Mouse (Mus musculus) E14TG2a.4 (cell line): ENCODE measurements around the gene Cbx4.
"Not testable (repeated sequence)": the region's sequence is repeated elsewhere in the genome, so short reads cannot be mapped to it uniquely, and the experiment has no call there.

ENCODE experiments used
- H3K27me3 ChIP-seq: 2 replicates; pipeline ENCODE4 v1.6.1; 2014; ENCODE audit warnings: low read length, control low read depth; ENCODE audit not compliant: insufficient read depth
- H3K36me3 ChIP-seq: 2 replicates; pipeline ENCODE4 v1.6.1; 2014; ENCODE audit warnings: low read length, control low read depth; ENCODE audit not compliant: insufficient read depth
- H3K4me1 ChIP-seq: replicated peaks from 2 replicates; pipeline ENCODE4 v1.6.1; 2014; ENCODE audit warnings: low read depth, low read length, control low read depth
- H3K4me3 ChIP-seq: replicated peaks from 2 replicates; pipeline ENCODE4 v1.5.1; 2014; ENCODE audit warnings: mild to moderate bottlenecking, low read length
- H3K9me3 ChIP-seq: 2 replicates; pipeline ENCODE4 v1.6.1; 2014; ENCODE audit warnings: low read length, control low read depth
- CTCF ChIP-seq: conservative IDR thresholded peaks from 2 replicates; pipeline ENCODE4 v1.5.1; 2014; ENCODE audit warnings: low read length
- NANOG ChIP-seq: IDR thresholded peaks from 2 replicates; pipeline ENCODE4 v1.6.1; 2014; ENCODE audit warnings: borderline replicate concordance, low read length, mixed read lengths
- POU5F1 ChIP-seq: IDR thresholded peaks from 2 replicates; pipeline ENCODE4 v1.6.1; 2014; ENCODE audit warnings: low read length, borderline replicate concordance

The Cbx4 gene

GRCm38 (mm10) chr11:119116992-119117391, 31.0 kb upstream of the Cbx4 start:
- Histone ChIP-seq H3K4me1 (peaks cover 21% of the 10 kb centered on the region), H3K36me3 (no peaks in the 10 kb centered on the region), H3K9me3 (no peaks in the 10 kb centered on the region), H3K27me3 (peaks cover 33% of the 10 kb centered on the region), H3K4me3 (no peak overlapping the region)
- TF ChIP-seq CTCF (no peak), NANOG (no peak), POU5F1 (no peak)

DNA sequence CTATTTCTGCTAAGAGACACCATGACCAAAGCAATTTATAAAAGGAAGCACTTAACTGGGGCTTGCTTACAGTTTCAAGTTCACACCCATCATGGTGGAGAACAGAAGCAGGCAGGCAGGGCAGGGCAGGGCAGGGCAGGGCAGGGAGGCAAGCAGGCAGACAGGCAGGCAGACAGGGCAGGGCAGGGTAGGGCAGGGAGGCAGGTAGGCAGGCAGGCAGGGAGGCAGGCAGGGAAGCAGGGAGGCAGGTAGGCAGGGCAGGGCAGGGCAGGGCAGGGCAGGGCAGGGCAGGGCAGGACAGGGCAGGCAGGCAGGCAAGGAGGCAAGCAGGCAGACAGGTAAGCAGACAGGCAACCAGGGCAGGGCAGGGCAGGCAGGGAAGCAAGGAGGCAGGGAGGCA, 26.7 kb upstream of the Cbx4 start:
- no peaks in the 10 kb centered on the region for H3K9me3 ChIP-seq
- H3K27me3 ChIP-seq, result peaks cover 39% of the 10 kb centered on the region
- TF ChIP-seq CTCF (no peak), POU5F1 (no peak)
- peaks cover 22% of the 10 kb centered on the region for H3K4me1 ChIP-seq
- H3K4me3 ChIP-seq, result no peak overlapping the region
- H3K36me3 ChIP-seq, result no peaks in the 10 kb centered on the region

GRCm38 (mm10) chr11:119111345-119111744, 25.3 kb upstream of the Cbx4 start:
- TF ChIP-seq POU5F1, result no peak
- TF ChIP-seq NANOG, result no peak
- Histone ChIP-seq H3K9me3 (no peaks in the 10 kb centered on the region), H3K4me1 (peaks cover 16% of the 10 kb centered on the region), H3K4me3 (no peak overlapping the region), H3K27me3 (peaks cover 48% of the 10 kb centered on the region), H3K36me3 (no peaks in the 10 kb centered on the region)

GRCm38 (mm10) chr11:119109415-119110071, 23.5 kb upstream of the Cbx4 start:
- H3K9me3 ChIP-seq, result no peaks in the 10 kb centered on the region
- no peaks in the 10 kb centered on the region for H3K36me3 ChIP-seq
- peaks cover 45% of the 10 kb centered on the region for H3K27me3 ChIP-seq
- TF ChIP-seq CTCF (no peak), NANOG (no peak), POU5F1 (no peak)
- H3K4me1 ChIP-seq, result peaks cover 21% of the 10 kb centered on the region
- no peak overlapping the region for H3K4me3 ChIP-seq

GRCm38 (mm10) chr11:119108573-119109263, 22.7 kb upstream of the Cbx4 start:
- Histone ChIP-seq H3K36me3 (no peaks in the 10 kb centered on the region), H3K27me3 (peaks cover 43% of the 10 kb centered on the region), H3K9me3 (no peaks in the 10 kb centered on the region), H3K4me3 (no peak overlapping the region), H3K4me1 (peaks cover 21% of the 10 kb centered on the region)
- TF ChIP-seq CTCF (no peak), POU5F1 (no peak), NANOG (no peak)

GRCm38 (mm10) chr11:119106289-119106688, 20.3 kb upstream of the Cbx4 start:
- H3K4me3 ChIP-seq, result no peak overlapping the region
- H3K27me3 ChIP-seq, result peaks cover 54% of the 10 kb centered on the region
- TF ChIP-seq CTCF, result no peak
- TF ChIP-seq POU5F1, result no peak
- no peak for TF ChIP-seq NANOG
- H3K4me1 ChIP-seq, result peaks cover 15% of the 10 kb centered on the region
- no peaks in the 10 kb centered on the region for H3K9me3 ChIP-seq
- H3K36me3 ChIP-seq, result no peaks in the 10 kb centered on the region

DNA sequence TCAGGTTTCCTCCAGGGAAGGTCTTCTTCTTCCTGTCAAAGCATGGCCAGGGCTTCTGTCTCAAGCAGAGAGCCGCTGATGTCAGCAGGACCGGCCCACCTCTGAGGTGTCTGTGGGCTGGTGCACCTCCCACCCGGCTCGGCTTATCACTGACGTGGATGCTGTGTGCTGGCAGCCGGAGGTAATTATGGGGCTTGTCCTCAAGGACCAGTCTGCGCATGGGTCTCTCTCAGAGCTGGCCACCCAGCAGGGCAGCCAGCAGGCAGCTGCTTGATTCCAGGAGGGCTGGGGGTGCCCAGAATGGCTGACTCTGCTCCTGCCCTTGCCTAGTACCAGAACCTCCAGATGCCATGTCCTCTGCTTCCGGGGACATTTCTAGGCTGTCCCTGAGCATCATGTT, 19.7 kb upstream of the Cbx4 start:
- Histone ChIP-seq H3K4me1 (peaks cover 11% of the 10 kb centered on the region), H3K9me3 (no peaks in the 10 kb centered on the region), H3K36me3 (no peaks in the 10 kb centered on the region), H3K27me3 (peaks cover 58% of the 10 kb centered on the region), H3K4me3 (no peak overlapping the region)
- no peak for TF ChIP-seq CTCF
- TF ChIP-seq POU5F1, result no peak
- TF ChIP-seq NANOG, result no peak

- no peaks in the 10 kb centered on the region for H3K36me3 ChIP-seq
- TF ChIP-seq NANOG (no peak), POU5F1 (no peak), CTCF (no peak)
These were observed 19.1 kb upstream of the Cbx4 start for GRCm38 (mm10) chr11:119105071-119105609.

GRCm38 (mm10) chr11:119103991-119104390, 18.0 kb upstream of the Cbx4 start:
- peaks cover 11% of the 10 kb centered on the region for H3K4me1 ChIP-seq
- H3K4me3 ChIP-seq, result no peak overlapping the region
- no peaks in the 10 kb centered on the region for H3K36me3 ChIP-seq
- TF ChIP-seq CTCF (no peak), NANOG (no peak), POU5F1 (no peak)
- H3K27me3 ChIP-seq, result peaks cover 50% of the 10 kb centered on the region
- H3K9me3 ChIP-seq, result no peaks in the 10 kb centered on the region

More at GRCm38 (mm10) chr11:119105071-119105609, 19.1 kb upstream of the Cbx4 start:
- H3K27me3 ChIP-seq, result peaks cover 55% of the 10 kb centered on the region
- peaks cover 11% of the 10 kb centered on the region for H3K4me1 ChIP-seq
- no peak overlapping the region for H3K4me3 ChIP-seq
- H3K9me3 ChIP-seq, result no peaks in the 10 kb centered on the region

DNA sequence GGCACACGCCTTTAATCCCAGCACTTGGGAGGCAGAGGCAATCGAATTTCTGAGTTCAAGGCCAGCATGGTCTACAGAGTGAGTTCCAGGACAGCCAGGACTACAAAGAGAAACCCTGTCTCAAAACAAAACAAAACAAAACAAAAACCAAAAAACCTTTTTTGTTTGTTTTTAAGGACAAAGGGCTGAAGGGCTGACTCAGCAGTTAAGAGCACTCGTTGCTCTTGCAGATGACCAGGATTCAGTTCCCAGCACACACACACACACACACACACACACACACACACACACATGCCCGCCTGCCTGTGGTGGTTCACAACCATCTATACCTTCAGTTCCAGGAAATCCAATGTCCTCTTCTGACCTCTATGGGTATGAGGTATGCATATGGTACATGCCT, 14.3 kb upstream of the Cbx4 start:
- H3K36me3 ChIP-seq, result not testable (repeated sequence)
- peaks cover 59% of the 10 kb centered on the region for H3K27me3 ChIP-seq

More for the DNA sequence above, 14.3 kb upstream of the Cbx4 start:
- H3K4me3 ChIP-seq, H3K4me1 ChIP-seq, H3K9me3 ChIP-seq: not testable (repeated sequence)
